Mouse (Mus musculus) ES-E14 (cell line): ENCODE measurements at regions not wholly inside any gene's neighbourhood (a gene's known extent, or its start where the extent isn't known, plus 50 kb on each side); places are given as distances from the start of the nearest gene placed in this dataset.

Experiments
- DNase-seq: peaks from one replicate; pipeline ENCODE4 v3.0.0-alpha.2; 2013; ENCODE audit warnings: low read depth, low spot score
- H3K27ac ChIP-seq: 2 replicates; pipeline ENCODE4 v1.5.1; 2012; ENCODE audit warnings: low read depth, mild to moderate bottlenecking, low read length, moderate library complexity, mixed read lengths; ENCODE audit not compliant: poor library complexity, insufficient read depth, severe bottlenecking
- H3K36me3 ChIP-seq: 2 replicates; pipeline ENCODE4 v1.6.1; 2012; ENCODE audit warnings: mild to moderate bottlenecking, low read length, moderate library complexity, mixed read lengths; ENCODE audit not compliant: control insufficient read depth, poor library complexity, insufficient read depth, severe bottlenecking
- H3K4me1 ChIP-seq, 2 experiments: fragments of 150-350 bp in 1 of 2; sonication (generic) in 1 of 2; 2 replicates each; pipeline ENCODE4 v1.6.1; 2012; ENCODE audit warnings: low read length in 2 of 2, mild to moderate bottlenecking in 1 of 2, mixed read lengths in 1 of 2; ENCODE audit not compliant: control insufficient read depth in 2 of 2, insufficient read depth in 2 of 2, poor library complexity in 1 of 2
- H3K4me3 ChIP-seq, 2 experiments: fragments of 150-350 bp in 1 of 2; sonication (generic) in 1 of 2; 2 replicates each; pipeline ENCODE4 v1.5.1; 2012; ENCODE audit warnings: low read length in 2 of 2, low read depth in 1 of 2, mild to moderate bottlenecking in 1 of 2, mixed read lengths in 1 of 2; ENCODE audit not compliant: insufficient read depth in 1 of 2, poor library complexity in 1 of 2, severe bottlenecking in 1 of 2
- H3K9ac ChIP-seq: 2 replicates; pipeline ENCODE4 v1.6.1; 2012; ENCODE audit warnings: low read depth, mild to moderate bottlenecking, low read length, mixed read lengths; ENCODE audit not compliant: poor library complexity, insufficient read depth, severe bottlenecking
- H3K9me3 ChIP-seq: fragments of 150-350 bp; sonication (generic); 2 replicates; pipeline ENCODE4 v1.6.1; 2012; ENCODE audit warnings: low read depth, mild to moderate bottlenecking, low read length; ENCODE audit not compliant: control insufficient read depth, insufficient read depth
- CHD2 ChIP-seq: IDR thresholded peaks from 2 replicates; pipeline ENCODE4 v1.6.1; 2014; ENCODE audit warnings: mild to moderate bottlenecking, low read depth, low read length, inconsistent platforms
- HCFC1 ChIP-seq: IDR thresholded peaks from 2 replicates; pipeline ENCODE4 v1.6.1; 2012; ENCODE audit warnings: low read length, inconsistent platforms, borderline replicate concordance; ENCODE audit not compliant: insufficient read depth
- MAFK ChIP-seq: IDR thresholded peaks from 2 replicates; pipeline ENCODE4 v1.6.1; 2014; ENCODE audit warnings: mild to moderate bottlenecking, low read depth, low read length, inconsistent platforms; ENCODE audit not compliant: insufficient read depth
- ZC3H11A ChIP-seq: IDR thresholded peaks from 2 replicates; pipeline ENCODE4 v1.6.1; 2012; ENCODE audit warnings: low read depth, mild to moderate bottlenecking, inconsistent platforms, low read length, borderline replicate concordance
- ZNF384 ChIP-seq: IDR thresholded peaks from 2 replicates; pipeline ENCODE4 v1.6.1; 2012; ENCODE audit warnings: low read depth, low read length, inconsistent platforms
- in situ Hi-C, 2 experiments: fragments of 600-800 bp; cut with MboI; formaldehyde crosslinking; loops; one replicate each; pipeline ENCODE4 v1.15.1; 2025; ENCODE audit warnings: low sequenced_read_pairs in 2 of 2, inconsistent platforms in 1 of 2; ENCODE audit not compliant: unreplicated experiment in 2 of 2

DNA sequence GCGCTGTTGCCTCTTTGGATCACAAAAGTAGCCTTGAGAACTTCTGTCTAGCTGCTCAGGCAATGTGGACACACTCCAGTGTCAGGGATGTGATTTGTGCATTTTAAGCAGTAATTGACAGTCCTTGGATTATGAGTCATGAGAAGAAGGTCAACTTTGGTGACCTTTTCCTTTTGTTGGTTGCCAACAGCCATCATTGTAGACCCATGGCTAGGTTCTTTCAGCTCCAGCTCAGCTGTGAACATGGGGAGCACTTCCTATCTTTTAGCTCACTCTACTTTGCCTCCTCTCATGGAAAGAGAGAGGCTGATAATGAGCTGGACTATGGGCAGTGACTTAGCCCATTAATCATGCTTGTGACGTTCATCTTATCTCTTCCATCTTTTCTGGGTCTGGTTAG is 602.8 kb downstream of the Ets1 start:
- Histone ChIP-seq H3K4me3 (no peak overlapping the region), H3K9ac (no peak overlapping the region), H3K36me3 (no peaks in the 10 kb centered on the region), H3K4me1 (no peaks in the 10 kb centered on the region), H3K9me3 (no peaks in the 10 kb centered on the region), H3K27ac (no peak overlapping the region)
- no peak for DNase-seq
- in situ Hi-C loops = loop anchor here (5.0 to 25.0 kb wide), 2 partner anchors 652 kb away; no protein-coding TSS in a partner anchor
- TF ChIP-seq ZNF384 (no peak), CHD2 (no peak), ZC3H11A (no peak), HCFC1 (no peak), MAFK (no peak)

DNA sequence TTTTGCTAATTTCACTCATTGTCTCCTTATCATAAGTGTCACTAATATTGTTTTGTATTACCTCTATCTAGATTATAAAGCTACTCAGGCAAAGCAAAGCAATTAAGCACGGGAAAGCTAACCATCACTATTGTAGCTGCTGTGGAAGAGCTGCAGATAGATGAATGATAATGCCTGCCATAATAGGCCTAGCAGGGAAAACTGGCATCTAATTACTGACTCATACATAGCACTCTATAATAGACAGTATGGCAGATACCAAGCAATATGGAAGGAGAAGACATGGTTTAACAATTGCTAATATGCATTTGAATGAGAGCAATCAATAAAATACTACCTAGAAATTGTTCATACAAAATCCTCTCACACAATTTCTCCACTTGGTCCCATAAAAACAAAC is 604.5 kb downstream of the Ets1 start:
- no peak overlapping the region for H3K9ac ChIP-seq
- no peak for DNase-seq
- H3K4me3 ChIP-seq = no peak overlapping the region
- in situ Hi-C loops = loop anchor here in 1 of 2 experiments (25.0 kb wide), 1 partner anchor 653 kb away; no protein-coding TSS in a partner anchor
- H3K27ac ChIP-seq = no peak overlapping the region
- no peaks in the 10 kb centered on the region for H3K9me3 ChIP-seq
- no peaks in the 10 kb centered on the region for H3K36me3 ChIP-seq
- no peak for TF ChIP-seq HCFC1
- no peak for TF ChIP-seq ZNF384
- TF ChIP-seq ZC3H11A = no peak
- TF ChIP-seq MAFK = no peak
- TF ChIP-seq CHD2 = no peak
- no peaks in the 10 kb centered on the region for H3K4me1 ChIP-seq

GRCm38 (mm10) chr9:33240914-33241635 is 605.1 kb downstream of the Ets1 start:
- TF ChIP-seq ZC3H11A = no peak
- no peak overlapping the region for H3K27ac ChIP-seq
- no peak overlapping the region for H3K9ac ChIP-seq
- in situ Hi-C loops = loop anchor here in 1 of 2 experiments (25.0 kb wide), 1 partner anchor 654 kb away; no protein-coding TSS in a partner anchor
- no peaks in the 10 kb centered on the region for H3K9me3 ChIP-seq
- H3K36me3 ChIP-seq = no peaks in the 10 kb centered on the region
- no peaks in the 10 kb centered on the region for H3K4me1 ChIP-seq
- no peak for DNase-seq
- no peak overlapping the region for H3K4me3 ChIP-seq

GRCm38 (mm10) chr9:33246932-33247331 is 610.9 kb downstream of the Ets1 start:
- H3K4me1 ChIP-seq = no peaks in the 10 kb centered on the region
- H3K4me3 ChIP-seq = no peak overlapping the region
- H3K9ac ChIP-seq = no peak overlapping the region
- in situ Hi-C loops = loop anchor here in 1 of 2 experiments (25.0 kb wide), 1 partner anchor 660 kb away; no protein-coding TSS in a partner anchor
- DNase-seq = peak; percentile 24
- no peaks in the 10 kb centered on the region for H3K36me3 ChIP-seq
- TF ChIP-seq ZC3H11A (peak; percentile 89), MAFK (no peak), HCFC1 (no peak), ZNF384 (no peak), CHD2 (no peak)
- no peak overlapping the region for H3K27ac ChIP-seq
- H3K9me3 ChIP-seq = no peaks in the 10 kb centered on the region
